Mouse (Mus musculus): Measurements from ENCODE around the gene Rph3al. TPM values are rescaled to one million over a fixed set of nuclear protein-coding genes. Genes with fewer than 3 reads are reported as not detected.
A peak's percentile ranks its signal among the peaks of the same experiment; 100 is the strongest.

The Rph3al gene
- polyA plus RNA-seq, 1 experiment from 2014 or later, result 11.2 TPM

DNA sequence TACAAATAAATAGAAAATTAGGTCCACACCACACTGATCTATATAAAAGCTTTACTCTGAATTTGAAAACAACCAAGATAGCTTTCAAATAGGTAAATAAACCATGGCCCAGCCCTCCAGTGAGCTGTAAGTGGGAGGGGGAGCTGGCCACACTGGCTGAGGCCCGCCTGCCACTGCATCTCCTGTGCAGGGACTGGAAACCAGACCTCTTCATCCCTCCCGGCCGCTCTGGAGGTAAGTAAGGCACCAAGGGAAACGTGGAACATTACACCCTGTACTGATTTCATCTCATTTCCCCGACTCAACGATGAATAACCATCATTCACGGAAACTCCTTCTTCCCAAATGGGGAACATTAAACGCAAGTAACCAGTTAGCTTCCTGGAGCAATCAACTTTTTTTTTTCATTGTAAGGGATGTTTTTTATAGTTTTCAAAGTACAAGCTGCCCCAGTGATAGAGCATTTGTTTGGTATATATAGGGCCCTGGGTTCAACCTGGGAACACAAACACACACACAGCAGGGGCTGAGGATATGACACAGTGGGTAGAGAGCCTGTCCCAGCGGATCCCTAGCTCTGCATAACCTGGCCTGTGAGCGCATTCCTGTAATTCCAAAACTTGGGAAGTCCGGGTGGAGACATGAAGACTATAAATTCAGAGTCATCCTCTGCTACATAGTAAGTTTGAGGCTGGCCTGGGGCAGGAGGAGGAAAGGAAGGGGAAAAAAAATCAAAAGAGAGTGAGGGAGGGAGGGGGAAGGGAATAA, 7.1 kb downstream of the Rph3al start:
- Histone ChIP-seq H3K4me1 (replicated peaks; ENCODE audit: control insufficient read depth, insufficient read depth) (peaks cover 2% of the 10 kb centered on the region; the same call in 1 of the 2 replicates), H3K36me3 (ENCODE audit: control insufficient read depth, insufficient read depth, low read length) (no peaks in the 10 kb centered on the region), H3K9ac (ENCODE audit: low read length) (no peak overlapping the region), H3K27me3 (ENCODE audit: control insufficient read depth, insufficient read depth, low read length) (no peaks in the 10 kb centered on the region), H3K4me3 (ENCODE audit: low read depth, low read length) (no peak overlapping the region), H3K9me3 (ENCODE audit: control insufficient read depth, low read length) (no peaks in the 10 kb centered on the region), H3K27ac (replicated peaks) (no peak overlapping the region), H3K4me2 (replicated peaks; ENCODE audit: low read depth) (no peak overlapping the region)
- 39% methylated on average over 11 of the region's 11 CpGs for WGBS
- TF ChIP-seq CTCF (IDR thresholded peaks at IDR 0.05; ENCODE audit: low read depth) (no peak), EP300 (optimal IDR thresholded peaks at IDR 0.05) (no peak)
- no peak for ATAC-seq (ENCODE audit: low FRiP score, low TSS enrichment)
- DNase-seq (ENCODE audit: low spot score), result no peak

DNA sequence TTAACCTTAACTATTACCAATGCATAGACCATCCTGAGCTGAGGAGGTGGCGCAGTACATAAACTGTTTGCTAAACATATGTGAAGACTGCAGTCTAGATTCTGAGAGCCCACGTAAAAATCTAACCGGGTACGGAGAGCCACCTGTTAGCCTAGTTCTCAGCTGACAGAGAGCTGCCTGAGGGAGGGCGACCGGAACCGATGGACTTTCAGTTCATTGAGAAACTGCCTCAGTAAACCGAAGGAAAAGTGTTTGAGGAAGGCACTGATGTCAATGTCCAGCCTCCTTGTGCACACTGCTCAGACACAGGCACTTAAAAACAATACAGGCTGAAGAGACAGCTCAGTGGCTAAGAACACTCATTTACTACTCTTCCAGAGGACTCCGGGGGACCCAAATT, 8.0 kb downstream of the Rph3al start:
- ATAC-seq (ENCODE audit: low FRiP score, low TSS enrichment) (no peak), DNase-seq (ENCODE audit: low spot score) (no peak)
- no peak overlapping the region for H3K9ac ChIP-seq (ENCODE audit: low read length)
- H3K9me3 ChIP-seq (ENCODE audit: control insufficient read depth, low read length), result no peaks in the 10 kb centered on the region
- H3K27ac ChIP-seq (replicated peaks), result no peak overlapping the region
- no peak overlapping the region for H3K4me3 ChIP-seq (ENCODE audit: low read depth, low read length)
- no peak for TF ChIP-seq EP300 (optimal IDR thresholded peaks at IDR 0.05)
- no peak for TF ChIP-seq CTCF (IDR thresholded peaks at IDR 0.05; ENCODE audit: low read depth)
- H3K27me3 ChIP-seq (ENCODE audit: control insufficient read depth, insufficient read depth, low read length), result no peaks in the 10 kb centered on the region
- H3K4me2 ChIP-seq (replicated peaks; ENCODE audit: low read depth), result no peak overlapping the region
- no peaks in the 10 kb centered on the region for H3K36me3 ChIP-seq (ENCODE audit: control insufficient read depth, insufficient read depth, low read length)
- H3K4me1 ChIP-seq (replicated peaks; ENCODE audit: control insufficient read depth, insufficient read depth), result no peaks in the 10 kb centered on the region; the same call in 1 of the 2 replicates
- WGBS, result 72% methylated on average over 9 of the region's 9 CpGs

DNA sequence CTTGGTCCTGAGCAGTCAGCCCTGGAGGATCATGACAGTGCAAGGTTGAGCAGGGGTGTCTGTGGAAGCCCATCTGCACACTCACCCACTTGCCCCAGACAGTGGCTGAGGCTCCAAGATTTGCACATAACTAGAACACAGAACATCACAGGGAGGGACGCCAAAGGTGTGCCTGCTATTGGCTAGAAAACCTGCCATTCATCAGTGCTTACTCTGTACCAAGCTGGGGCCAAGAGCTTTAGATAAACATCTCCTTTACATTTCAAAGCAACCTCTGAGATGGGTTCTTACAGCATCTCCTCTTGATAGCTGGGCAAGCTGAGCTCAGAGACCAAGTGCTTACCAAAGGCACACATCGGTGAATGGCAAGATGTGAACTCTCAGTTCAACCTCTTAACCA, 10.3 kb downstream of the Rph3al start:
- TF ChIP-seq EP300 (optimal IDR thresholded peaks at IDR 0.05) (no peak), CTCF (IDR thresholded peaks at IDR 0.05; ENCODE audit: low read depth) (no peak)
- H3K9me3 ChIP-seq (ENCODE audit: control insufficient read depth, low read length), result no peaks in the 10 kb centered on the region
- no peaks in the 10 kb centered on the region for H3K27me3 ChIP-seq (ENCODE audit: control insufficient read depth, insufficient read depth, low read length)
- H3K36me3 ChIP-seq (ENCODE audit: control insufficient read depth, insufficient read depth, low read length), result no peaks in the 10 kb centered on the region
- DNase-seq (ENCODE audit: low spot score) (no peak), ATAC-seq (ENCODE audit: low FRiP score, low TSS enrichment) (no peak)
- no peak overlapping the region for H3K4me2 ChIP-seq (replicated peaks; ENCODE audit: low read depth)
- 74% methylated on average over 2 of the region's 2 CpGs for WGBS
- H3K9ac ChIP-seq (ENCODE audit: low read length), result no peak overlapping the region
- no peak overlapping the region for H3K4me3 ChIP-seq (ENCODE audit: low read depth, low read length)
- H3K4me1 ChIP-seq (replicated peaks; ENCODE audit: control insufficient read depth, insufficient read depth), result no peaks in the 10 kb centered on the region
- H3K27ac ChIP-seq (replicated peaks), result no peak overlapping the region

DNA sequence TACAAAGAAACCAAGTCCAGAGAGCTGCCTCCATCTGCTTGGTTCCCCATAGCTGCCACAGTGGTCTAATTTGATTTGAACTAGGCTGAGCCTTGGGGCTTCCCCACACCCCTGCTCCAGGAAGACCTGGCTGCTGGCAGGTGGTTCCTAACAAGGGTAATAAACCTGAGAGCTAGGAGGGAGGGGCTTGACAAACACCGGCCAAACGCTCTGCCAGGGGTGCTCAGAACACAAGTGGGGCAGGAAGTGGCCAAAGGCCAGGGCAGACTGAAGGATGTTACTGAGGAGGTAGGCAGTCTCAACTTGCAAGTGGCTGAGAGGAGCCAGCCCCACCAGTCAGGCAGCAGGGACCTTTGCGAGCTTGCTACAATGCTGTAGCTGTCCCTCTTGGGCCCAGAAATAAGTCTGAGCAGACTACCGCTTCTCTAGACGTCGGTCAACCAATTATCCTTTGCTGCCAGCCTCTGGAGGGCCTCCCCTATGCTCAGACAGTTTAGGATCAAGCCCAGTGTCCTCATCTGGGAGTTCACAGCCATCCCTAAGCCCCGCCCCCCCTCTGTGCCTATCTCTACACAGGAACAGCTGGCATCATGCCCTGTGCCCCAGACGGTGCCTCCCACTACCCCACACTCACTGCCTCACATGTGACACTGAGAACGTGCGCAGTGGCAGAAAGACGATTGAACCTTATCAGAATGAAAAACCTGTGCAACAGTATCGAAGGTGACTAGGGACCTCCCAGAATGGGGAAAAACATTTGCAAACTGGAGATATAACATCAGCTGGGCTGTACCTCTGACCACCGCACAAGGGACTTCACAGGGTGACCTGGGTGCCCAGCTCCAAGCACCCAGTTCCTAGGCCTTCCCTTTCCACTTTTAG, 11.6 kb downstream of the Rph3al start:
- 0 out of 2 replicates have a peak overlapping the region, but pooled peaks have one; percentile 31 for H3K9ac ChIP-seq (ENCODE audit: low read length)
- H3K27ac ChIP-seq (replicated peaks), result peak overlapping the region; percentile 71
- no peak for TF ChIP-seq CTCF (IDR thresholded peaks at IDR 0.05; ENCODE audit: low read depth)
- H3K4me2 ChIP-seq (replicated peaks; ENCODE audit: low read depth), result no peak overlapping the region
- peak; percentile 71 for ATAC-seq (ENCODE audit: low FRiP score, low TSS enrichment)
- H3K27me3 ChIP-seq (ENCODE audit: control insufficient read depth, insufficient read depth, low read length), result no peaks in the 10 kb centered on the region
- no peaks in the 10 kb centered on the region for H3K9me3 ChIP-seq (ENCODE audit: control insufficient read depth, low read length)
- DNase-seq (ENCODE audit: low spot score), result peak; percentile 81
- 43% methylated on average over 13 of the region's 13 CpGs for WGBS
- no peaks in the 10 kb centered on the region for H3K36me3 ChIP-seq (ENCODE audit: control insufficient read depth, insufficient read depth, low read length)
- no peaks in the 10 kb centered on the region for H3K4me1 ChIP-seq (replicated peaks; ENCODE audit: control insufficient read depth, insufficient read depth)
- no peak overlapping the region for H3K4me3 ChIP-seq (ENCODE audit: low read depth, low read length)

DNA sequence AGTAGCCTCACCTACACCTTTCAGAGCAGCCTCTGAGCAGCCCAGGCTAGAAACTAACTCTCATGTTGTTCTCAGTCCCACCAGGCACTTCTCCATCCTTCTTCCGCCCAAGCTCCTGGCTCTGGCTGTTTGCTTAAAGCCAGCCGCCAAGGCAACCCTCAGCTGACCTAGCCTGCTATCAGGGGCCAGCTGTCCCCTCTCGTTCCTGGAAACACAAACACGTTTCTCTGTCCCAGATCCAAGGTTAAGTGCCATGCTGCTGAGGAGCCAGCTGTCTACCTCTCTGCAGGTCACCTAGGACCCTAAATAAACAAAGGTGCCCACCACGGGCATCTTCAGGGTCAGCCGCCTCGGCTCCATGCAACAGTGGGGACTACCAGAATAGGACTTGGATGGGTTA, 12.4 kb downstream of the Rph3al start:
- Histone ChIP-seq H3K4me3 (ENCODE audit: low read depth, low read length) (no peak overlapping the region), H3K27me3 (ENCODE audit: control insufficient read depth, insufficient read depth, low read length) (no peaks in the 10 kb centered on the region), H3K9me3 (ENCODE audit: control insufficient read depth, low read length) (no peaks in the 10 kb centered on the region), H3K36me3 (ENCODE audit: control insufficient read depth, insufficient read depth, low read length) (no peaks in the 10 kb centered on the region), H3K4me1 (replicated peaks; ENCODE audit: control insufficient read depth, insufficient read depth) (no peaks in the 10 kb centered on the region), H3K27ac (replicated peaks) (peak overlapping the region; percentile 71), H3K4me2 (replicated peaks; ENCODE audit: low read depth) (peak overlapping the region; percentile 15; the same call in 1 of the 2 replicates), H3K9ac (ENCODE audit: low read length) (peak overlapping the region; percentile 31; the same call in 1 of the 2 replicates)
- TF ChIP-seq CTCF (IDR thresholded peaks at IDR 0.05; ENCODE audit: low read depth) (no peak), EP300 (optimal IDR thresholded peaks at IDR 0.05) (no peak)
- 31% methylated on average over 7 of the region's 7 CpGs for WGBS
- ATAC-seq (ENCODE audit: low FRiP score, low TSS enrichment) (peak; percentile 74), DNase-seq (ENCODE audit: low spot score) (peak; percentile 77)
